Mouse (Mus musculus): ENCODE measurements around the gene Kcnab1.

The Kcnab1 gene

DNA sequence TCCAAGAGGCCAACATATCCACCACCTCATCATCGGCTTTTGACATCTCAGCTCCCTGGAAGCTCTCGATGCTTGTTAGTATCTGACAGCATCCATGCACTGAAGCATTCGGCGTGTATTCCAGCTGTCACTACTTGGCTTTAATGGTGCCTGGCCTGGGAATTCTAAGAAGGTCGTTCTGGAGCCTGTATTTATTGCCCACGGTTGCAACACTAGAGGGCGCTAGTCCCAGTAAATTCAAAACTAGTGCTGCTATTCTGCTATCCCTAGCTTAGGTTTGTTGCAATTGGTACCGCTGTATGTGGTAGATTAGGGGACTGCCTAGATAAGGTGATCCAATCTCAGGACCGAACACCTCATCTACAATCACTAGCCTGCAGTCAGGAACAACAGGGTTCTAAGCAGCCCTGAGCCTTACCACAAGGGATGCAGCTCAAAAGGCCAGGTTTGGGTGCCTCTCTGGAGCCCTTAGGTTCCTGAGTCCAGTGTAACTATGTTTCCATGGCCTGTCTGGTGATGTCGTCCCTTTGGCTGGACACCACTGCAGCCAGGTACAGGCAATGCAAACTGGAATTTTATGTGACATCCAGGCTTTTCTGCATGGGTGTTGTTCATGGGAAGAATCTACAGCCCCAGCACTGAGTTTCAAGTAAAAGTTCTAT, 208.8 kb downstream of the Kcnab1 start:
- WGBS: 51% methylated on average over 10 of the region's 10 CpGs

DNA sequence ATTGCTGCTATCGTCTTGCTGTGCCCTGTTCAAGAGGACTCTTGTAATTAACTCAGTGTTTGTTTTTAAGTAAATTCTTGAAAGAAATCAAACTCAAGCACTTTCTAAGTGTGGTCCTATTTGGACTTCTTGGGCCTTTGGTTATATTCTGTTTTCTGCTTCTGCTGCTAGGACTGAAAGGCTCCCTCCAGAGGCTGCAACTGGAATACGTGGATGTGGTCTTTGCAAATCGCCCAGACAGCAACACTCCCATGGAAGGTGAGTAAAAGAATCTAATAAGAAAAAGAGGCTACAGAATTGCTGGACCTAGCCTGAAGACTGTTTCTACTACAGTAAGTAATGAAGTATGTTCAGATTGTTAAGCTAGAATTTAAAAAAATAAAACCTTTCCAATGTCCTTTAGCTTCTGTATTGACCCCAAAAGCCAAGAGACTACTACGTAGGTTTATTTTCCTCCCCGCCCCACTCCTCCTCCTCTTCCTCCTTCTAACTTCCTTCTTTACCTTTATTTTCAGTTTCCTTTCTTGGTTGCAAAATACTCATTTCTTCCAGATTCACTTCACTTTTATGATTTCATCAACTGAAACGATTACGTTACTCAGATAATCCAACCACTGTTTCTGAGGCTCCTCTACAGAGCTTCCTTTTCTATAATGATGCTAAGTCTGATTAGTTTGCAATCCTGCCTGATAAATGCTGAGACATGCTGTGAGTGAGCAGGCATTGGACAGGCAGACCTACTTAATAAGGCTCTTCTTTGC, 210.2 kb downstream of the Kcnab1 start:
- 68% methylated on average over 7 of the region's 7 CpGs for WGBS

DNA sequence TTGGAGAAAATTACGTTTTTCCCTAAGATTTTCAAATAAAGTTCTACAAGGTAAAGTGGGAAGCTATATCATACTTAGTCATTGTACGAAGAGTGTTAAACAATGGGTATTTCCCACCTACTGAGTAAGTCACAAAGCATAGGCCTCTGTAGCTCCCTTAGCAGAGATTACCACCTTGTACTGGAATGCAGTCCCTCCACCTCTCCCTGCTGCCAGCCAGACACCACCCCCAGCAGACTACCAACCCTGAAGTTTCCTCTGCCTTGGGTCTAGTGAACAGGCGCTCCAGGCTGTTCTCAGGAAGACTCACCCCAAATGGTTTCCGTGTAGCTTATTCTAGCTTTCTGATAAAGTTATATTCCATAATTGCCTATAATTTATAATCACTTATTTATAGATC, 211.8 kb downstream of the Kcnab1 start:
- 90% methylated on average over 4 of the region's 4 CpGs for WGBS

GRCm38 (mm10) chr3:65321981-65322779, 213.0 kb downstream of the Kcnab1 start:
- 46% methylated on average over 14 of the region's 14 CpGs for WGBS

DNA sequence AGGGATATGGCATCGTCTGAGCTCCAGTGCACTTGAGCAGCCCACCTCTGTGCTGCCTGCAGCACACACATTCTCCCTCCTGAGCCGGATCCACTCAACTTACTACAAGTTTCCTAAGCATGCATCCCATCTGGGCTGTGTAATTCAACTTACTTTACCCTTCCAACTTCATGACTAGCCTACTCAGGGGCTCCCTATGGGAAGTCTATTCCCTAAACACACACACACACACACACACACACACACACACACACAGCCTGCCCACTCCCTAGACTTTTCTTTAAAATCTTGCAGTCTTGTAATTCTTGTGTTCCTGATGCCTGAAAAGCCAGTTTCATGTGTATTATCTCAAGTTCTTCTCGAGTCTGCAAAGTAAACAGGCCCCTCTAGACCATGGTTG, 216.1 kb downstream of the Kcnab1 start:
- 59% methylated on average over 3 of the region's 3 CpGs for WGBS

DNA sequence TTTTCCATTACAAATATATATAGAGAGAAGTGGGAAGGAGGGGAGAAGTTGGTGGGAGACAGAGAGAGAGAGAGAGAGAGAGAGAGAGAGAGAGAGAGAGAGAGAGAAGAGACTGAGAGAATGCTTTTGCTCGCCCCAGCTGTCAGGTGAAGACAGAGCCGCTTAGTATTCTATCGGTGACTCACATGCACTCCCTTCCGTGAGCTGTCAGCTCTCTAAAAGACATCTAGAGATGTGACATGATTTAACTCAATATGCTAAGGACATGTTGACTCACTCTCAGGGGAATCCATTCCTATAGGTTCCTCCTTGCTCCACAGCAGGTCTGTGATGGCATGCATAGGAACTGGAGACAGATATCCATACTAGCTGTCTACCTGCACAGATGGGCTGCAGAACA, 219.6 kb downstream of the Kcnab1 start:
- whole genome bisulfite sequencing: 61% methylated on average over 4 of the region's 4 CpGs

GRCm38 (mm10) chr3:65337835-65338464, 228.8 kb downstream of the Kcnab1 start:
- 90% methylated on average over 10 of the region's 10 CpGs for WGBS

DNA sequence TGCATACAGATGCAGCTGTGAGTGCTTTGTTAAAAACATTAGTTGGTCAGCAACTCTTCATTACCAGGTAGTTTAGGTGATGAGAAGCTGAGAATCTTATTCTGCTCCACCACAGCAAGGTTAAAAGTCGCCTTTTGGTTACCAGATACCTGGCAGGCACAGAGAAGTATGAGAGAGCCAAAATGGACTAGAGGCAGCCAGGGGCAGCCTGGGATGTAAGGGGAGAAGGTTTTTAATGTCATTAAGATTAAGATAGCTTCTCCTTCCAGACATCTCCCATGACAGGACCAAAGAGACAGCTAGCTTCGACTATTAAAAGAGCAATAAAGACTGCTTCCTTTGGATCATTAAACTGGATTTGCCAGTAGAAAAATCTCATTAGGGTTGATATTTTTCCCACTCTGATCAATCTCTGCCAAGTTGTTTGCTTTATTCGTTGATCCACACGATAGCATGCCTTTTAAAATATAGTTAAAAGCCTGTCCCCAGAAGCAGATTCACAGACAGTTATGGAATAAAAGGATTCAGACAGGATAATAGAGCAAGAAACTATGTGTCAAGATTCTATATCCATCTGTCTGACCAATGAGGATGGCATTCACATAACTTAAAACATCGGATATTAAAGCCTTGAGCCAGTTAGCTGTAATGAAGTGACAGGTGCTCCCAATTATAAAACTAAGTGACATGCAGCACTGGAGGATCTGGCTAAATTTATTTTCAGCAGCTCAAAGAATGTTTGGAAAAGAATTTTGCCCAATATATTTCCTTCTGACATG, 231.2 kb downstream of the Kcnab1 start:
- WGBS: 78% methylated on average over 5 of the region's 5 CpGs

GRCm38 (mm10) chr3:65346176-65346575, 237.0 kb downstream of the Kcnab1 start:
- WGBS: 87% methylated on average over 1 of the region's 1 CpGs

DNA sequence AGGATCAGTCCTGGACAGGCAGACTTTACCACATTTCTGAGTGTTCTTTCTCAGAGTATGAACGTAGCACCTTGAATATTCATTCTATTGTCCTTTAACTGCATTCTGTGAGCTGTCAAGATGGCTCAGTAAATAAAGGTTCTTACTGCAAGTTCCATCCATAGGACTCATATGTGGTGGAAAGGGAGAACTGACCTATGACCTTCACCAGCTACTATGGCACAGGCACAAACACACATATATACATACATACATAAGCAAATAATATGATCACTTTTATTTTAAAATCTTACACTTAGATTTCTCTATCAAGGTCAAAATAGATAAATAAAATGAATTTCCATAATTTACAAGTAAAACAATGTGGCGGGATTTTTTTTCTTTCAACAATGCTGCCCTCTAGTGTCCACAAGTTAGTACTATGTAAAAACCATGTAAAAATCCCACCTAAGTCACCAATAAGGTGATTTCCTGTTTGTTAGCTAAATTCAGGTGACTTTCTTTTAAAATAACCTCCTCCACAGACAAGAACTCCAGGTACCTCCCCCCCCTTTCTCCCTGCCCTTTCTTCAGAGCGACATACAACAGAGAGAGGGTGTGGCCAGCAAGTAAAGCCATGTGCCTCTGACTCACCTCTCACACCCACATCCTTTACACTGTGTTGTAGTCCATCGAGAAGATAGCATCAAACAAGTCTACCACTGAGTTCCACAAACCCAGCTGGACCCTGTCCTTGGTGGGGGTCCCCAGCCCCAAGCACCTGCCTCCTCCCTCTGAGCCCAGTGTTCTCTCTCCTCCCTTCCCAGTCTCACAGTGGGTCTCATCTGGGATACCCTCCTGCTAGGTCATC, 243.3 kb downstream of the Kcnab1 start:
- 25% methylated on average over 4 of the region's 4 CpGs for WGBS

- 66% methylated on average over 10 of the region's 10 CpGs for WGBS
Measured at GRCm38 (mm10) chr3:65353263-65354037, 244.3 kb downstream of the Kcnab1 start.

DNA sequence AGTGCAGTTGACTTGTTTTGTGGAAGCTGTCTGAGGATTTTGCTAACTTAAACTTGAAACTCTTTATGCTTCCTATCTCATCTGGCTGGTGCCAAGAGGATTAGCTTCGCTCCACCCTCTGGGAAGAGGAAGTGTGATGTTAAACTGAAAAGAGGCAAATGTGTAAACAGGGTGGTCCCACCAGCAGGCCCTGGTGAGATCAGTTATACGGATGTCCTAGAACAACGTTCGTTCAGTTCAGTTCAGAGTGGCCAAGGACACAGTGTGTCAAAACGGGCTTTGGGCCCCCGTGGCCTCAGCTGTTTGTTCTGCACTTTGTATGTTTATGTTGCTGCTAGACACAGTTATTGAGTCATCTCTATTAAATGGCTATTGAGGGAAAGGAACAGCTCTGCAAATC, 246.3 kb downstream of the Kcnab1 start:
- WGBS: 75% methylated on average over 6 of the region's 6 CpGs

- WGBS: 68% methylated on average over 2 of the region's 2 CpGs
Measured at GRCm38 (mm10) chr3:65358275-65358674, 249.1 kb downstream of the Kcnab1 start.

- 74% methylated on average over 2 of the region's 2 CpGs for WGBS
Measured at GRCm38 (mm10) chr3:65358841-65359240, 249.7 kb downstream of the Kcnab1 start.

DNA sequence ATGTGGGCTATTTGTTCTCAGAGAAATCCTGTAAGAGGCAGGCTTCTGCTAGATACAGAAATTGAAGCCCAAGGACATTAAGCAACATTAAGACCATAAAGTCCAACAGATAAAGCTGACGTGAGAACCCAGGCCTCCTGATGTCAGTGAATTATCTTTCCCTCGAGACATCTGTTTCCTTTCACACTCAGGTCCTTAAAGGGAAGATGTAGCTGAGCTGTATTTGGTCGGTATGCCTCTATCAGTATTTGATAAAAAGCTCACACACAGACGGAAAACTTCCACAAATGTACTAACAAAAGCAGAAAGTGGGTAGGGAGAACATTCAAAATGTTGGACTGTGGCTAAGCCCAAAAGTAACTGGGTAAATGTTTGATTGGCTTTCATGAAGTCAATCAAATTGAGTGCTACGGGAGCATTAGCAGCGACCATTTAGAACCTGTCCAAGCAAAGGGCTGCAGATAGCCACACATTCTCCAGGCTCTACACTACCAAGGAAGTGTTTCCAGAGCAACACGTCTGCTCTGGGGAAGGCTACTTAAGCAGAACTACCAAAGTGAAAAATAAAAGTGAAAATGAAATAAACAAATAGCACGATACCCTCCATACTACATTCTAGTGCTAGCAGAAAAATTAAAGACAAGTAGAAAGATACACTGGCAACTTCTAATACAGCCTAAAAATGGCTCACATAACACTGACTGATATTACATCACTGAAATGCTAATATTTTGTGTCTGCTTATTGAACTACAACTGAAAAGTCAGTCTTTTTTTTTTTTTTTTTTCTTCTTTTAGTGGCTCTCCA, 251.2 kb downstream of the Kcnab1 start:
- WGBS: 74% methylated on average over 8 of the region's 8 CpGs

- 68% methylated on average over 1 of the region's 1 CpGs for WGBS
Measured at GRCm38 (mm10) chr3:65363438-65363837, 254.3 kb downstream of the Kcnab1 start.

DNA sequence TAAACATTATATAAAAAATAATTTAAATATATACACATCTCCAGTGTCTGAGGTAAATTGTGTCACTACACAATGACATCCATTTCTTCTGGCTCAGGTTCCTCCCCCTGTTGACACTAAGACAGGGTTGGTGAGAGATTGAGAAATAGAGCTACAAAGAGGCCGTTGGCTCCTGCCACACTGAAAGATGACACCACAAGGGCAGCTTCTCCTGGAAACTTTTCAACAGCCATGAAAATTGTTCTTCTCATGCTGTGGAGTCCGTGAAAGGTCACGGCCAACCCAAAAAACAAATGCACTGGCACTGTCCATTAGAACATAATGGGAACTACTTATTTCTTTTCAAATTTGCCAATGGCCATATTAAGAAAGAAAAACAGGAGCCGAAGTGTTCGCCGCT, 256.0 kb downstream of the Kcnab1 start:
- WGBS: 83% methylated on average over 6 of the region's 6 CpGs

DNA sequence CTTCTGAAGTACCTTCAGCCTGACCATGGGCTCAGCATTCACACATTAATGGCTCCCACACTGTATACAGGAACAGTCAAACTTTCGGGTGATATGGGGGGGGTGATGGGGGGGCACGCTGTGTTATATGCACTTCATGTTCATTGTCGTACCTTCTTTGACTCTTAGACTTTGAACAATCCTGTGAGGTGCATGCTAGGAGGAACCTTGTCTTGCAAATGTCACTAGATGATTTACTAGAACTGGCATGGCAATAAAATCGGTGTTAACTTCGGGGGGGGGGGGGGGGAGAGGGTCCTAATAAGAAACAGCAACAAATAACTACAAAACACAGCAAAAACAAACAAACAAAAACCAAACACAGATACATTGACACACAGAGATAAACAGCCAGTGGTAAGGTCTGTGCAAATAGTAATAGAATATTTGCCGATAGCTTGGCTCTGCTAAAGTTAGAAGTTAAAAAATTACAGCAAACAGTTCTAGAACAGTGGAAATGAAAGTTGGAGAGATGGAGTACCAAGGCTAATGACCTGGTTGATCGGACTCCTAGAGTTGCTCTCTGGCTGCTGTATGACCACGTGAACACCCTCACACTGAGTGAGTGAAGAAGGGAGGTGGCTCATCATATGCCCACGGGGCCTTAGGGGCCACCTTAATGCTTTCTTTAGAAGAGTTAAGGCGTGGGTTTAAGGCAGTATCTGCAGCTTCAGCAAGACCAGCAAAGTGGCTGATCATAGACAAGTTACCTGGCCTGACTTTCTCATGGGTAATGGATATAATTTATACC, 256.9 kb downstream of the Kcnab1 start:
- WGBS: 92% methylated on average over 10 of the region's 10 CpGs
